Mouse (Mus musculus): ENCODE data around the gene Slc25a17. TPM values are rescaled to one million over a fixed set of nuclear protein-coding genes. Genes with fewer than 3 reads are reported as not detected.

Slc25a17 gene
- polyA plus RNA-seq, 1 experiment from 2014 or later, result 70.4 TPM

DNA sequence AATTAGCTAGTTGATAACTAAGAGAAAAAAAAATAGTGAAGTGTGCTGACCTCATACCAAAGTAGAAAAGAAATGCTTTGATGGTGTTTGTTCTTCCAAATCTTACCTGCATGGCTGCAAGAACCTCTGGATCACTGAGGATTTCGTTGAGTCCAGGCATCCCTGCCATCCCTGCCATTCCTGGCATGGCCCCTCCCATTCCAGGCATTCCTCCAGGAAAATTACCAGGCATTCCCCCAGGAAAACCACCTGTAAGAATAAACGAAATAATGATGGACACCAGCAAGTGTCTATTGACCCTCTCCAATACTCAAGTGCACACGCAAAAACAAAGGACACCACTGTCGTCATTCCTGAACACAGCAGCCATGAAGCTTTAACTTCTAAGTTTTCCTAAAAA lies 5.6 kb upstream of the Slc25a17 start:
- H3K27me3 ChIP-seq (ENCODE audit: insufficient read depth, poor library complexity, severe bottlenecking), result no peaks in the 10 kb centered on the region
- no peak for DNase-seq (ENCODE audit: low spot score)
- peaks cover 86% of the 10 kb centered on the region for H3K36me3 ChIP-seq
- no peak overlapping the region for H3K27ac ChIP-seq
- peaks cover 6% of the 10 kb centered on the region for H3K4me1 ChIP-seq
- WGBS, result 88% methylated on average over 4 of the region's 4 CpGs
- no peak overlapping the region for H3K4me3 ChIP-seq
- H3K9me3 ChIP-seq, result no peaks in the 10 kb centered on the region

DNA sequence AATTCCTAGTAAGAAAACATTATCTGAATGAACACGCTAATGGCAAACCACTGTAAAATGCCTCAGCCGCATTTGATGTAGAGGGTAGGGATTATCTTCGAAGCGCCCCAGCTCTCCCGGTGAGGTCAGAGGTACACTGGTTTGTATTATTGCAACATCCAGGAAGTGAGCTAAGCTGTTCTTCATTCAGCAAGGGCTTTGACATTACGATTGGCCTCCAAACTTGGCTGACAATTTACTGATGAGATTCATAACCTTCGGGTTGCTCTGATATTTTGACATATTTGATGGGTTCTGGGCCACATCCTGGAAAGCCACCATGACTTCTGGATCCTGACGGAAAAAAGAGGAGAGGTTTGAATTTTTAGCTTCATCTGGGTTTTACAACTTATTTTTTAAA lies 4.6 kb upstream of the Slc25a17 start:
- no peaks in the 10 kb centered on the region for H3K9me3 ChIP-seq
- no peak overlapping the region for H3K4me3 ChIP-seq
- peaks cover 11% of the 10 kb centered on the region for H3K4me1 ChIP-seq
- no peak overlapping the region for H3K27ac ChIP-seq
- WGBS, result 85% methylated on average over 8 of the region's 8 CpGs
- H3K27me3 ChIP-seq (ENCODE audit: insufficient read depth, poor library complexity, severe bottlenecking), result no peaks in the 10 kb centered on the region
- peaks cover 76% of the 10 kb centered on the region for H3K36me3 ChIP-seq
- DNase-seq (ENCODE audit: low spot score), result no peak

DNA sequence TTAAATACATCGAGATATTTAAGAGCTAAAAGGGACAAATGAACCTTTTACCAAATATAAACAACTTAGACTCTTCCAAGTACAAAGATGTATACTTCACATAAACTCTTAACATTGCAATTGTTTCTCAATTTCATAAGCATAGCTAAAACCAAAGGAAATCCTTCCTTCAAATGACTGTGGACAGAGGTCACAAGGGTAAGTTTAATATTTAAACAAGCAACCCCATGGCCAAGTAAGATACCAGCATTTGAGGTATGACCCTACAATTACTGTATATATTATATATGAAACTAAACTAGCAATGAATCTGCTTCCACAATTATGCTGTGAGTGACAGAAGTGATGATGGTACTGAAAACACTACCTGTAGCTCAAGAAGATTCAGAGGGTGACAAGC lies 3.7 kb upstream of the Slc25a17 start:
- Histone ChIP-seq H3K4me1 (peaks cover 20% of the 10 kb centered on the region), H3K9me3 (no peaks in the 10 kb centered on the region), H3K27ac (no peak overlapping the region), H3K36me3 (peaks cover 66% of the 10 kb centered on the region), H3K27me3 (ENCODE audit: insufficient read depth, poor library complexity, severe bottlenecking) (no peaks in the 10 kb centered on the region), H3K4me3 (no peak overlapping the region)
- no peak for DNase-seq (ENCODE audit: low spot score)
- WGBS, result 87% methylated on average over 1 of the region's 1 CpGs

DNA sequence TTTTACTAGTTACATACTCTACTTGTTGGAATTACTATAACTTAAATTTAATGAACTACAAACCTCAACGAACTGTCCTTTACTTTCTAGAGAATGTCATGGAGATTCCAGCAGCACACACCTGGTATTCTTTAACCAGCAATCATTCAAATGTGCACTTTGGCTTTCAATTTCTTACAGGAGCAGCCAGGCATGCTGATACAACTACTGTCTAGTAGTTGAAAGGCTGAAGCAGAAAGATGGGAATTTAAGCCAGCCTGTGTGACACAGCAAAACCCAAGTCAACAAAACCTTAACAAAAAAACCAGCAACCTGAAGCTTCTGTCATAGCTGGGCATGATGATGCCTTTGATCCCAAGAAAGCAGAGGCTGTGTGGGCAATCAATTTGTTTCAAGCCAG lies 1.9 kb upstream of the Slc25a17 start:
- Histone ChIP-seq H3K27ac (no peak overlapping the region), H3K4me3 (no peak overlapping the region), H3K4me1 (peaks cover 25% of the 10 kb centered on the region), H3K9me3 (no peaks in the 10 kb centered on the region), H3K27me3 (ENCODE audit: insufficient read depth, poor library complexity, severe bottlenecking) (no peaks in the 10 kb centered on the region), H3K36me3 (peaks cover 48% of the 10 kb centered on the region)
- 79% methylated on average over 1 of the region's 1 CpGs for WGBS
- DNase-seq (ENCODE audit: low spot score), result no peak

DNA sequence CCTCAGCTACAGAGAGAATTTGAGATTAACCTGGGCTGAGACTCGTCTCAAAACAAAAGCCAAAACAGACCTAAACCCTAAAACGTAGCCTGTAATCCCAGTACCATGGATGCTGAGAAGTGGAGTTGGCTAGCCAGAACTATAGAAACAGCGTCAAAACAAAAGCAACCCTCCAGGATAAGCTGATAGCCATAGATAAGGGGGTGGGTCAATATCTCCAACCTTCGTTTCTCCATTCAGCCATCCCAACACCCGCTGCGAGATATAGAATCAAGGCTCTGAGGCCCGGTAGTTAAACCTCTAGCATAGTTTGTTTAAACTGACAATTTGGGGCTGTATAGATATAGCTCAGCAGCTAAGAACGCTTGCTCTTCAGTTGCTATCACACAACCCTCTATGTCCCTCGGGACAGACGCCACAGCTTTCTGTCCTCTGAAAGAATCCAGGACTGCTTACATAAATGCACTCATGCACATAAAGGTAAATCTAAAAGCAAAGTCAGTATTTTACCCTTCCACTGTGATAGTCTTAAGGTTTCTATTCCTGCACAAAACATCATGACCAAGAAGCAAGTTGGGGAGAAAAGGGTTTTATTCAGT lies 904 bp upstream of the Slc25a17 start:
- Histone ChIP-seq H3K27me3 (ENCODE audit: insufficient read depth, poor library complexity, severe bottlenecking) (no peaks in the 10 kb centered on the region), H3K4me3 (peak overlapping the region; percentile 77; the same call in 1 of the 2 replicates), H3K4me1 (peaks cover 25% of the 10 kb centered on the region), H3K9me3 (no peaks in the 10 kb centered on the region), H3K36me3 (peaks cover 39% of the 10 kb centered on the region), H3K27ac (no peak overlapping the region)
- whole genome bisulfite sequencing, result 21% methylated on average over 10 of the region's 10 CpGs
- DNase-seq (ENCODE audit: low spot score), result no peak

DNA sequence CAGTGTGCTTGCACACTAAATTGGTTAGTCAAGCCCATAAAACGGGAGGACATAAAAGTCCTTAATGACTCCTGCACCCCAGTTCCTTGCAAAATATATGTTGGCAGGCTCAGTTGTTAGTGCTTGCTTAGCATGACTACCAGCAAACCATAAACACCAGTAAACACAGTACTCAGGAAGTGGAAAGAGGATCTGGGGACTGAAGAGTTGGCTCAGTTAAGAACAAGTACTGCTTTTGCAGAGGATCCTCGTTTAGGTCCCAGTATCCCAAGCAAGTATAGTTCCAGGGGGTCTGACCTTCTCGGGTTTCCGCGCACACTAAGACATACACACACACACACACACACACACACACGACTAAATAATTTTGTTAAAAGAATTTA lies 401 bp upstream of the Slc25a17 start:
- Histone ChIP-seq H3K27ac (peak overlapping the region; percentile 91), H3K4me3 (peak overlapping the region; percentile 77), H3K4me1 (peaks cover 25% of the 10 kb centered on the region), H3K36me3 (peaks cover 34% of the 10 kb centered on the region), H3K9me3 (no peaks in the 10 kb centered on the region), H3K27me3 (ENCODE audit: insufficient read depth, poor library complexity, severe bottlenecking) (no peaks in the 10 kb centered on the region)
- no peak for DNase-seq (ENCODE audit: low spot score)
- 39% methylated on average over 6 of the region's 6 CpGs for WGBS

DNA sequence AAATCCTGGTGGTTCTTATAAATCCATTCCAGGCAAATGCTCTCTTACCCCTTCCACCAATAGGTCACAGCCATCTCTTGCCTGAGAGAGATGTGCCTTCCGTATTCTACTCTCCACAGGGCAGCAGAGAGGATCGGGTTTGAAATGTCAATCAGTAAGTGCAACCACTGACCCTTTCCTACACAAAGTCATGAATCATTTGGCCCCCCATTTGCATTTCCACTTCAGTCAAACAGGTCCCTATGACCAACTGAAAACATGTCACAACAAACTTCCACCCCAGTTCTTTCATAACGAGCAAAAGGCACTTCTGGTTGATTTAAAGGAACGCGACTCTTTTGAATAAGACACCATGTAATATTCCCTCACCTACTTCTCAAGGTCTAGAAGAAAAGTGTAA lies 1.2 kb downstream of the Slc25a17 start:
- H3K27ac ChIP-seq, result no peak overlapping the region
- 89% methylated on average over 5 of the region's 5 CpGs for WGBS
- no peak for DNase-seq (ENCODE audit: low spot score)
- H3K27me3 ChIP-seq (ENCODE audit: insufficient read depth, poor library complexity, severe bottlenecking), result no peaks in the 10 kb centered on the region
- peaks cover 18% of the 10 kb centered on the region for H3K36me3 ChIP-seq
- H3K4me1 ChIP-seq, result peaks cover 25% of the 10 kb centered on the region
- H3K9me3 ChIP-seq, result no peaks in the 10 kb centered on the region
- H3K4me3 ChIP-seq, result peak overlapping the region; percentile 77; the same call in 1 of the 2 replicates

DNA sequence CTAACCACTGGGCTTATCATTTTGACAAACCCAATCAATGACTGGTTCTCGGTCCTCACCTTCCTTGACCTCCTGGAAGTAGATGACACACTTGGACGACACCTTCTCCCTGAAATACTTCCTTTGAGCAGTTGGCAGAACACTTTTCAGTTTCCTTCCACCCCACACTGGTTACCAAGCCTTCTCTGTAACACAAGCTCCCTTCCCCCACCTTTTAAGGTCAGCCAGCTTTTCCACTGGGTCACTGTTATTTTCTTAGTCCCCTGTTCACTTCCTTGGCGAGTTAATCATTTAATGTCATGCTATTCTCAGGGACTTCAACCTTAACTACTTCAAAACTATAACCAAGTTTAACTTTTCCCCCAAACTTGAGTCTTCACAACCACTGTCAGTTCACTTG lies 1.7 kb downstream of the Slc25a17 start:
- H3K27me3 ChIP-seq (ENCODE audit: insufficient read depth, poor library complexity, severe bottlenecking), result no peaks in the 10 kb centered on the region
- WGBS, result 77% methylated on average over 3 of the region's 3 CpGs
- H3K4me3 ChIP-seq, result no peak overlapping the region

DNA sequence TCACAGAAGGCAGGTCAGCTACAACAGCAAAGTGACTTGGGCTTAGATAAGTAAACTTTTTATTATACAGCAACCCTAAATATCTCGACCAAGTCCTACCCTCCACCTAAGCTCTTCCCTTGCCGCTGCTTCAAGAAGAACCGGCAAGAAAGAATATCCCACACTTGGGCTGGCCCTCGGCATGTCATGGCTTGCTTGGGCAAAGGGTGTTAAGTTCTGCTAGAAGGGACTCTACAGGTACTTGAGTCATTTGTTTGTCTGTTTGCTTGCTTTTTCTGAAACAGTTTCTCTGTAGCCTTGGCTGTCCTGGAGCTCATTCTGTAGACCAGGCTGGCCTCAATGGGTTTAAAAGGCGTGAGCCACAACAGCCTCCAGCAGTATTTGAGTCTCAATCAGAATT lies 3.7 kb downstream of the Slc25a17 start:
- Histone ChIP-seq H3K27me3 (ENCODE audit: insufficient read depth, poor library complexity, severe bottlenecking) (no peaks in the 10 kb centered on the region), H3K27ac (no peak overlapping the region), H3K9me3 (no peaks in the 10 kb centered on the region), H3K4me1 (peaks cover 25% of the 10 kb centered on the region), H3K36me3 (peaks cover 3% of the 10 kb centered on the region; the same call in 1 of the 2 replicates), H3K4me3 (no peak overlapping the region)
- DNase-seq (ENCODE audit: low spot score), result no peak
- WGBS, result 49% methylated on average over 5 of the region's 5 CpGs

More for the DNA sequence above, 1.7 kb downstream of the Slc25a17 start:
- no peaks in the 10 kb centered on the region for H3K9me3 ChIP-seq
- no peak overlapping the region for H3K27ac ChIP-seq
- DNase-seq (ENCODE audit: low spot score), result no peak
- peaks cover 25% of the 10 kb centered on the region for H3K4me1 ChIP-seq
- peaks cover 16% of the 10 kb centered on the region for H3K36me3 ChIP-seq

DNA sequence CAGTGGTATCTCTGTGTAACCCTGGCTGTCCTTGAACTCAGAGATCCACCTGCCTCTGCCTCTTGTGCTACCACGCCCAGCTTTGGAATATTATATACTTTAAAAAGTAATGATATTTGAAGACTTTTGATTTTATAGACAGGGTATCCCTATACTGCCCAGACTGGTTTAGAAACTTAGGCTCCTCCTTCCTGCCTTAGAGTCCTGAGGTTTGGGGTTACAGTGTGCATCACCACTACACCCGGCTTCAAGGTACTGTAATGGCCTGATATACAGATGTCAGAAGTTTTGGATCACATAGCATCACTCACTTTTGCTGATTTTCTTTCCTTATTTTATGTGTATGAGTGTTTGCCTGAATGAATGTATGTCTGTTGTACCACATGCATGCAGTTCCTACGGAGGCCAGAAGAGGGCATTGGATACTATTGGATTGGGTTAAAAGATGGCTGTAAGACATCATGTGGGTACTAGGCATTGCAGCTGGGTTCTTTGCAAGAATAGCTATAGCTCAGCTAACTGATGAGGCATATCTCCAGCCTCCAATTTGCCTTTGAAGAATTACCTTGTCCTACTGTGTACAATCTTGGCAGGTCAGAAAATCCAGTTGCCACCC lies 5.4 kb downstream of the Slc25a17 start:
- peaks cover 14% of the 10 kb centered on the region for H3K4me1 ChIP-seq
- no peaks in the 10 kb centered on the region for H3K9me3 ChIP-seq
- DNase-seq (ENCODE audit: low spot score), result no peak
- H3K36me3 ChIP-seq, result peaks cover 3% of the 10 kb centered on the region; the same call in 1 of the 2 replicates
- no peaks in the 10 kb centered on the region for H3K27me3 ChIP-seq (ENCODE audit: insufficient read depth, poor library complexity, severe bottlenecking)
- WGBS, result 61% methylated on average over 3 of the region's 3 CpGs
- no peak overlapping the region for H3K27ac ChIP-seq
- H3K4me3 ChIP-seq, result no peak overlapping the region

DNA sequence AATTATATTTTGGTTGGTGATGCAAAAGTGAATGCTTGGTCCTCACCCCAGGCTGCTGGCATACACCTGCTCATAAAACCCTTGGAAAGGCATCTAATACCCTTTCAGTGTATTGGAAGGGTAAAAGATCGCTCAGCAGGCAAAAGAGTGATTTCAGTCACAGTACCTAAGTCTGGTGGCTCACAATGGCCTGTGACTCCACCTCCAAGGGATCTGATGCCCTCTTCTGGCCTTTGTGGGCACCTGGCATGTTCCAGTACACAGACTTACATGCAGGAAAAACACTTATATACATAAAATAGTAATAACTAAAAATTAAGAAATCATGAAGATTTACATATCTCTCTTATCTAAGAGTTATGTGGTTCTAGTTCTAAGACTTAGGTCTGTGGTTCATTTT lies 8.0 kb downstream of the Slc25a17 start:
- peak; percentile 73 for DNase-seq (ENCODE audit: low spot score)
- Histone ChIP-seq H3K9me3 (no peaks in the 10 kb centered on the region), H3K4me3 (no peak overlapping the region), H3K27me3 (ENCODE audit: insufficient read depth, poor library complexity, severe bottlenecking) (no peaks in the 10 kb centered on the region), H3K36me3 (peaks cover 3% of the 10 kb centered on the region; the same call in 1 of the 2 replicates), H3K27ac (no peak overlapping the region), H3K4me1 (no peaks in the 10 kb centered on the region)
- WGBS, result 77% methylated on average over 1 of the region's 1 CpGs

DNA sequence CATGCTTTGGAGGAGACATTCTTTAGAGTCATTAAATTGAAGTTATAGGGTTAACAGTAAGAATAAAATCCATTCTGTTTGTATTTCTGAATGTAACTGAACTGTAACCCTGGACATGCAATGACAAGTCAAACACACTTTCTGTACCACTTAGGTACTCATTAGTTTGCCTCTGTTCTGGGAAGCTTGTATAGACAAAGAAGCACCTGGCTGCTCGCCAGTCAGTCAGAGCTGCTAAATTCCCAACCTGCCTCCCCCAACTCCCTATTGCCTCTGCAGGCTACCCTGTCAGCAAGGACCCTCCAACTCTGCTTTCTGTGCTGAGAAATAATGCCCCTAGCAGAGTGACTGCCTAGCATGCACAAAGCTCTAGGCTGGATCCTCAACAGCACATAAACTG lies 10.2 kb downstream of the Slc25a17 start:
- H3K9me3 ChIP-seq, result no peaks in the 10 kb centered on the region
- 0 out of 2 replicates have a peak, but pooled peaks cover 3% of the 10 kb centered on the region for H3K36me3 ChIP-seq
- WGBS, result 66% methylated on average over 1 of the region's 1 CpGs
- no peaks in the 10 kb centered on the region for H3K4me1 ChIP-seq
- no peak overlapping the region for H3K4me3 ChIP-seq
- no peak overlapping the region for H3K27ac ChIP-seq
- DNase-seq (ENCODE audit: low spot score), result peak; percentile 57
- H3K27me3 ChIP-seq (ENCODE audit: insufficient read depth, poor library complexity, severe bottlenecking), result no peaks in the 10 kb centered on the region

DNA sequence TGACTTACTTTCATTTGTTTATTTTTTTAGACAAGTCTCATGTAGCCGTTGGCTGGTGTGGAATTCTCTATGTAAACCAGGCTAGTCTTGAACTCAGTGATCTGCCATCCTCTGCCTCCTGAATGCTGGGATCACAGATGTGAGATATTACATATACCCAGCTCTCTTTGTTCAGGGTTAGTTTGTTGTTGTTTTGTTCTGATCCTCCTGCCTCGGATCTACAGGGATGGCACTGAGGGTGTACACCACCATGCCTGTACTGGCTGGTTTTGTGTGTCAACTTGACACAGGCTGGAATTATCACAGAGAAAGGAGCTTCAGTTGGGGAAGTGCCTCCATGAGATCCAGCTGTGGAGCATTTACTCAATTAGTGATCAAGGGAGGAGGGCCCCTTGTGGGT lies 12.2 kb downstream of the Slc25a17 start:
- WGBS, result 71% methylated on average over 2 of the region's 2 CpGs

More for the DNA sequence above, 12.2 kb downstream of the Slc25a17 start:
- no peak overlapping the region for H3K4me3 ChIP-seq
- H3K4me1 ChIP-seq, result no peaks in the 10 kb centered on the region
- H3K9me3 ChIP-seq, result no peaks in the 10 kb centered on the region
- peak; percentile 66 for DNase-seq (ENCODE audit: low spot score)
- H3K27ac ChIP-seq, result no peak overlapping the region
- H3K27me3 ChIP-seq (ENCODE audit: insufficient read depth, poor library complexity, severe bottlenecking), result no peaks in the 10 kb centered on the region
- peaks cover 10% of the 10 kb centered on the region; the same call in 1 of the 2 replicates for H3K36me3 ChIP-seq
